Mouse (Mus musculus): Measurements from ENCODE around the gene H60c.

- TF ChIP-seq CTCF (IDR thresholded peaks at IDR 0.05; ENCODE audit: low read depth) (peak; percentile 32), EP300 (IDR thresholded peaks at IDR 0.05; ENCODE audit: low read depth) (no peak)
Measured at GRCm38 (mm10) chr10:3271036-3271435, 3.5 kb upstream of the H60c start.

All from liver, embryonic 14.5 days (tissue).